Mouse (Mus musculus) left cerebral cortex, postnatal 25 days (tissue): ENCODE data around the gene Gm10401. TPM values are rescaled to one million over a fixed set of nuclear protein-coding genes. Genes with fewer than 3 reads are reported as not detected.

ENCODE experiments used
- total RNA-seq, 2 experiments: library from RNA; stranded (reverse); gene quantifications; 2 replicates each; pipeline ENCODE4 v1.2.3; 2021

Gm10401 gene
- total RNA-seq, 2 experiments from 2014 or later, result not detected

Other genes starting within 250 kb of the Gm10401 start
- gene 4930519G04Rik, start 244.6 kb downstream of the Gm10401 start, total RNA-seq, result not detected
- gene Gm9936, start 239.6 kb downstream of the Gm10401 start, total RNA-seq, result under 1 TPM; 0.85 to 0.87 TPM
- 1 to 10 TPM; 1.1 to 2.6 TPM for gene Oasl2, start 201.4 kb downstream of the Gm10401 start, total RNA-seq
- gene Oasl1, start 175.1 kb downstream of the Gm10401 start, total RNA-seq, result under 1 TPM in 1 of 2 experiments, not detected in 1; 0.50 TPM
- gene 2210016L21Rik, start 156.1 kb downstream of the Gm10401 start, total RNA-seq, result 100 to 1,000 TPM; 201 to 203 TPM
- not detected for gene Hnf1a, start 127.2 kb downstream of the Gm10401 start, total RNA-seq
- gene Sppl3, start 87.2 kb downstream of the Gm10401 start, total RNA-seq, result 10 to 100 TPM; 91.9 to 92.5 TPM
- gene Acads, start 21.1 kb upstream of the Gm10401 start, total RNA-seq, result 1 to 10 TPM; 6.8 TPM
- gene Unc119b, start 36.7 kb upstream of the Gm10401 start, total RNA-seq, result 10 to 100 TPM; 27.1 to 28.8 TPM
- 10 to 100 TPM; 86.2 to 87.5 TPM for gene Mlec, start 59.9 kb upstream of the Gm10401 start, total RNA-seq
- 100 to 1,000 TPM; 295 to 302 TPM for gene Cabp1, start 96.1 kb upstream of the Gm10401 start, total RNA-seq
- gene Pop5, start 137.5 kb upstream of the Gm10401 start, total RNA-seq, result 100 to 1,000 TPM; 104 to 110 TPM
- 100 to 1,000 TPM; 248 to 266 TPM for gene Rnf10, start 174.6 kb upstream of the Gm10401 start, total RNA-seq
- gene Coq5, start 181.4 kb upstream of the Gm10401 start, total RNA-seq, result 10 to 100 TPM; 39.3 to 39.7 TPM
- gene Dynll1, start 202.7 kb upstream of the Gm10401 start, total RNA-seq, result 100 to 1,000 TPM; 713 to 752 TPM
- gene Srsf9, start 228.9 kb upstream of the Gm10401 start, total RNA-seq, result 10 to 100 TPM; 71.0 to 77.6 TPM
- gene Gatc, start 242.9 kb upstream of the Gm10401 start, total RNA-seq, result 10 to 100 TPM; 19.9 to 20.9 TPM
- gene Triap1, start 242.9 kb upstream of the Gm10401 start, total RNA-seq, result 10 to 100 TPM; 27.0 to 29.0 TPM